Mouse (Mus musculus) layer of hippocampus, adult 18-20 months (tissue): ENCODE results near the gene Scarb1. TPM values are rescaled to one million over a fixed set of nuclear protein-coding genes. Genes with fewer than 3 reads are reported as not detected.
A peak's percentile ranks its signal among the peaks of the same experiment; 100 is the strongest.

ENCODE experiments used
- DNase-seq, 2 experiments: peaks; one replicate each; pipeline ENCODE4 v3.0.0; 2022; ENCODE audit warnings: low spot score in 2 of 2
- total RNA-seq, 2 experiments: library from RNA; stranded (reverse); gene quantifications; 2 replicates each; pipeline ENCODE4 v1.2.3; 2021

Gene Scarb1
- total RNA-seq, 2 experiments from 2014 or later: 29.4 to 32.7 TPM

DNA sequence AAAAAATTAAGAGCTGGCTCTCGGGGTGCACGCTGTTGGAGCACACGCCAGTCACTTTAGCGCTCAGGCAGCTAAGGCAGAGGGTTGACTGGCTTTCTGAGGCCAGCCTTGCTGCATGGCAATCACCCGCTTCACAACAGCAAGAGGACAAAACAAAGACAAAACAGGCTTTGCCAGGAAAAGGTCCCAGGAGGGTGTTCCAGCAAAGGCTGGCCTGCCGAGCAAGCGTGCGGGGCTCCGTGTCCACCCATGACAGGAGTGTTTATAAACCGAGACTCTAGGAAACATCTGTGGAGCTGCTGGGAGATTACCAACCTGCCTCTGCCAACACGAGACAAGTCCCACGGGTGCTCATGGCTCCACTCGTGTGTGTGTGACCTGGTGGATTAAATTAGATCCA lies 34.1 kb downstream of the Scarb1 start:
- no peak for DNase-seq

DNA sequence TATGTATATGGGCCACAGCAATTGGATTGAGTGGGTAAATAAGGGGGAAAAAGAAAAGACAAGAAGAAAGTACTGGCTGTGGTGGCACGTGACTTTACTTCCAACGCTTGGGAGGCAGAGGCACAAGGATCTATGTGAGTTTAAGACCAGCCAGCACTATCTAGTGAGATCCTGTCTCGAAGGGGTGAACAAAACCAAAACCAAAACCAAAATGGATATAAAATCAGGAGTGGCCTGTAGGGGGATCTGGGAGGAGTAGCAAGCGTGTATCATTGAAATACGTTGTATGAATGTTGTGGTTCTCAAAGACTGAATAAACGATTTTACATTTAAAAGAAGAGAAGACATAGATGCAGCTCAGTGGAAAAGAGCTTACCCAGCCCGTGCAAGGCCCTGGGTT lies 34.5 kb downstream of the Scarb1 start:
- DNase-seq: no peak

GRCm38 (mm10) chr5:125305229-125306081 lies 35.4 kb downstream of the Scarb1 start:
- no peak for DNase-seq

GRCm38 (mm10) chr5:125304245-125304856 lies 36.5 kb downstream of the Scarb1 start:
- DNase-seq: no peak

DNA sequence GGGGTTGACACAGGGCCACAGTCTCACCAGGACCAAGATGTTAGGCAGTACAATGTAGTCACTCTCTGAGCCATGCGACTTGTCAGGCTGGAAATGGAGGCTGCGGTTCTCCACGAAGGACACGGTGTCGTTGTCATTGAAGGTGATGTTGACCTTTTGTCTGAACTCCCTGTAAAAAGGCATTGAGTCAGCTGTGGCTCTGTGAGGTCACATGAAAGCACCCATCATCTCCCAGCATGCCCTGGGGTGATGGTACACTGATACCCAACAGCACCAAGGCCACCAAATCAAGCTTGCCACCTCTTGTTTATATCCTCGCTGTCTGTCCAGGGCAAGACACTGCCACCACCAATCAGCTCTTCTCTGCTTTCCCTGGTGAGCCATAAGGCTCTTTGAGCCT lies 37.8 kb downstream of the Scarb1 start:
- no peak for DNase-seq

GRCm38 (mm10) chr5:125298234-125298633 lies 42.7 kb downstream of the Scarb1 start:
- DNase-seq: no peak

GRCm38 (mm10) chr5:125297171-125297570 lies 43.7 kb downstream of the Scarb1 start:
- no peak for DNase-seq

GRCm38 (mm10) chr5:125292951-125293350 lies 47.9 kb downstream of the Scarb1 start:
- DNase-seq: no peak

GRCm38 (mm10) chr5:125291895-125292294 lies 49.0 kb downstream of the Scarb1 start:
- no peak for DNase-seq

DNA sequence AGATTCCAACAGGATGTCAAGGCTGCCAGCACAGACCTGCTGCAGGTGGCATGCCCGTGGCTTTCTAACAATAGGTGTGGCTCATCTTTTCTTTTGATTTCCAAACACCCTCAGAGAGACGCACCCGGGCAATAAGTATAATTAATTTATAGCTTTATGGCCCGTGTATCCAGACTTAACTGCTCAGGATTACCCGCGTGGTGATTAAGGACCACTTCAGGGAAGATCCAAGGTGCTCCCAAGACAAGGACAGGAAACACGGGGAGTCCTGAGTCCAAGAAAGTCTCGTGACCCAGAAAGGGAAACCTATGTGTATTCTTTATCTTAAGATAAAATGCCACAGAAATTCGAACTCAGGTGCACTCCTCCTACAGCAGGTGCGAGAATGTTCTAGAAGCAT lies 49.5 kb downstream of the Scarb1 start:
- no peak for DNase-seq

GRCm38 (mm10) chr5:125287053-125287655 lies 53.7 kb downstream of the Scarb1 start:
- no peak for DNase-seq

DNA sequence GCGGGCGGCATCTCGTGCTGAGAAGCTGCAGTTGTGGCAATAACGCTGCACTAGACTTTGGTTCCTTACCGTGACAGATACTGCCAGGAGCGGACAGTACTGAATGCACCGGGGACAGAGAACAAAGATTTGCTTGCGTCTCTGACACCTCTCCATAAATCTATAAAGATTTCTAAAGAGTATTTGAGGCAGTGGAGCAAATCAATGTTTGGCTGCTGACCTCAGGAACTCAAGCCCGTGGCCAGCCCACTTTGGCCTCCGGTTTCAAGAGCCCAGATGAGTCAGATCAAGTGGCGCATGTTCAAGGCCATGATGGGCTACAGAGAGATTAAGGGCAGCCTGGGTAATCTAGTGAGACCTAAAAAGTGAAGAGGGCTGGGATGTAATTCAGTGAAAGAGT lies 54.8 kb downstream of the Scarb1 start:
- no peak for DNase-seq

GRCm38 (mm10) chr5:125283748-125284640 lies 56.9 kb downstream of the Scarb1 start:
- peak; percentile 46 to 67 for DNase-seq

GRCm38 (mm10) chr5:125279216-125279615 lies 61.7 kb downstream of the Scarb1 start:
- no peak for DNase-seq

GRCm38 (mm10) chr5:125278314-125278713 lies 62.6 kb downstream of the Scarb1 start:
- DNase-seq: no peak

DNA sequence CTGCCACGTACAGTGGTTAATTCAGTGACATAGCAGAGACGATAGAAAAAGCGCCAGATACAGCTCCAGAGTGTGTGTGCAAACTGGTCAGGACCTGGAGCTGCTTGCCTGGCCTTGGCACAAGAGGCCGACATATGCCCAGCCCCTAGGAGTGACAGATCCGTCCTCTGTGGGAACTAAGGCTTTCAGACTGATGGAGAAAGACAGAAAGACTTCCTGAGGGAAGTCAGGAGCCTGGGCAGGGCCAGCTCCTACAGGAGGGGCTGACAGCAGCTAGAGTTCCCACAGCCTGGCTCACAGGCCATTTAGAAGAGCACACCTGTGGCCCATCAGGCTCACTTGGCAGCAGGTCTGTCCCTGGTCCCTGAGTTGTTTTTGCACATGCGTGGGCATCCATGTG lies 63.6 kb downstream of the Scarb1 start:
- DNase-seq: no peak

DNA sequence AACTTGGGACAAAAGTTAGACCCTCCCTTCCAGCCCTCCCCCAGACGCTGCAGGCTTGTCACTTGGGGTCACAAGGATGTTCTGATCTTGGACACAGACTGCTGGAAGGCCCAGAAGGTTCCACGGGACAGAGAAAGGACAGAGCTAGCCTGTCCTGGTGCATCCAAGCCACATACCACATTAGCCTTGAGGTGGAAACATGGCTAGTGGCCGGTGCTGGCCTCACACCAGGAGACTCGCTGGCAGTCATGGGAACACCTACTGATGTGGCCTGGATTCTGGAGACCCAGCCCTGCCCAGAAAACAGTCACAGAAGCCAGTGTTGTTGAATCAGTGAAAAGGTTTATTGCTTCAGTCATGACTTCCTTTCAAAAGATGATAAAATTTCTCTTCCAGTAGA lies 64.1 kb downstream of the Scarb1 start:
- DNase-seq: no peak

DNA sequence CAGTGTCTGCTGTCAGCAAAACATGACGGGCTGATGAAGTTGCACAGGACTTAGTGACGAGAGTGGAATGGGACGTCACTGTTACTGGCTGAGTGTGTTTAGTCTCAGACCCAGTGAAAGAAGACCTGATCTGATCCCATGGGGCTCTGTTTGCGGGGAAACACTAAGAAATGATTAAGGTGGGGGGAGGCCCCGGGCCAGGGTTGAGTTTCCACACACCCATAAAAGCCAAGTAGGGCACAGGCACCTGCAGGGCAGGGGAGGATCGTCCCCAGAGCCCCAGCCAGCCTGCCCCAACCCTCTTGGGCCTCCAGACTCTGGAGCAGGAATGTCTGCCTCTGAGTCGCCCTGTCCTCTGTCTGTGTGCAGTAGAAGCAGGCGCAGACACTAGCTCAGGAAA lies 65.6 kb downstream of the Scarb1 start:
- DNase-seq: no peak

GRCm38 (mm10) chr5:125274773-125275172 lies 66.1 kb downstream of the Scarb1 start:
- no peak for DNase-seq

DNA sequence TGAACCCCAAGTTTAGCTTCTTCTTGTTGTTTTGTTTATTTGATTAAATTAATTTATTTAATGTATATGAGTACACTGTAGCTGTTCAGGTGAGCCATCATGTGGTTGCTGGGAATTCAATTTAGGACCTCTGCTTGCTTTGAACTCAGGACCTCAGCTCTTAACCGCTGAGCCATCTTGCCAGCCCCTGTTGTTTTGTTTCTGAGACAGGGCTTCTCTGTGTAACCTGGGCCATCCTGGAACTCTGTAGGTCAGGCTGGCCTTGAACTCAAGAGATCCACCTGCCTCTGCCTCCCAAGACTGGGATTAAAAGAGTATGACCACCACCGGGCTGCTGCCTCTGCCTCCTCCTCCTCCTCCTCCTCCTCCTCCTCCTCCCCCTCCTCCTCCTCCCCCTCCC lies 66.7 kb downstream of the Scarb1 start:
- DNase-seq: no peak

- DNase-seq: peak; percentile 54 to 75
These were observed 67.2 kb downstream of the Scarb1 start for GRCm38 (mm10) chr5:125273666-125274109.
